Mouse (Mus musculus): ENCODE measurements around the gene Hist3h2ba.

- no peak for TF ChIP-seq CTCF (IDR thresholded peaks at IDR 0.05; ENCODE audit: low read depth)
- no peak for TF ChIP-seq EP300 (IDR thresholded peaks at IDR 0.05; ENCODE audit: low read depth)
These were observed 26.3 kb upstream of the Hist3h2ba start for GRCm38 (mm10) chr11:58922420-58922819.
